Mouse (Mus musculus) ovary, postnatal 10 days (tissue): ENCODE data around the gene 9230113P08Rik.
"Not testable (repeated sequence)": the region's sequence is repeated elsewhere in the genome, so short reads cannot be mapped to it uniquely, and the experiment has no call there.

ENCODE experiments used
- DNase-seq: peaks from one replicate; pipeline ENCODE4 v3.0.0; 2022; ENCODE audit warnings: low spot score

Gene 9230113P08Rik

DNA sequence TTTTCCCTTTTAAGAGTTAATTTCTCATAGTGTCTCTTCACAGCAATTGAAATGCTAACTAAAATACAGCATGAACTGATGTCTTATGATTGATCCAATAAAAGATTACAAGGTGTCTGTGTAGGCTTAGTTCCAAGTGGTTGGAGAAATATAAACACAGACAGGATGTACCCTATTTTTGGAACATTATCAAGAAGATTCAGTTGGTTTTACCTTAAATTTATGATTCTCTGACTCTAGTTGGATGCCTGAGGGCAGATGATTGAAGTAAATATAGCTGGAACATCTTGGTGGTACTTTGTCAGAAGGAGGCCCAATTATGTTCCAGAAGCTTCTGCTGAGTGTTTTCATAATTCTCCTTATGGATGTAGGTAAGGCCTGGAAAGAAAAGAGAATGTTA lies at the start of gene 9230113P08Rik:
TSS of gene 9230113P08Rik (plus strand) at position 301 of the 400 bp plus-strand sequence.
- not testable (repeated sequence) for DNase-seq

GRCm38 (mm10) chr9:35893112-35893511 lies 15.1 kb upstream of the 9230113P08Rik start:
- not testable (repeated sequence) for DNase-seq

- no peak for DNase-seq
Observed at GRCm38 (mm10) chr9:35904494-35904893, 3.7 kb upstream of the 9230113P08Rik start.

DNA sequence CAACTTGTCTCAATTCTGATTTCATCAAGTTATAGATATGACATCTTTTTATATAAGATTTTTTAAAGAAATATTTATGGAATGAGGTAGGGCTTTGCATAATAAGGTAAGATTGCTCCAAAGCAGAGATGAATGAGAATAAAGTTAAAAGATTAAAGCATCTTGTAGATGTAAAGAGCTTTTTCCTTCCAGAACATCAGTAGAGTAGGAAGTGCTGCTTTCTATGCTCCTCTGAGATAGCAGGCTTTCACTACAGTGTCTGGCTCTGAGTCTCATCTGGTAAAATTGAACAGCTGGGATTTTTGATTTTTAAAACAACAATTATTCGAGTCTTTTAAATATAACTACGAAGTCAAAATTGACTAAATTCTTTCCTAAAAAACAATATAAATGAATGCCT lies 22.6 kb downstream of the 9230113P08Rik start:
- DNase-seq: no peak
